Mouse (Mus musculus) testis, postnatal 14 days (tissue): ENCODE data around the gene Olfr250.
"Not testable (repeated sequence)": the region's sequence is repeated elsewhere in the genome, so short reads cannot be mapped to it uniquely, and the experiment has no call there.

ENCODE experiments used
- DNase-seq: peaks from one replicate; pipeline ENCODE4 v3.0.0; 2021; ENCODE audit warnings: low spot score

Olfr250 gene

DNA sequence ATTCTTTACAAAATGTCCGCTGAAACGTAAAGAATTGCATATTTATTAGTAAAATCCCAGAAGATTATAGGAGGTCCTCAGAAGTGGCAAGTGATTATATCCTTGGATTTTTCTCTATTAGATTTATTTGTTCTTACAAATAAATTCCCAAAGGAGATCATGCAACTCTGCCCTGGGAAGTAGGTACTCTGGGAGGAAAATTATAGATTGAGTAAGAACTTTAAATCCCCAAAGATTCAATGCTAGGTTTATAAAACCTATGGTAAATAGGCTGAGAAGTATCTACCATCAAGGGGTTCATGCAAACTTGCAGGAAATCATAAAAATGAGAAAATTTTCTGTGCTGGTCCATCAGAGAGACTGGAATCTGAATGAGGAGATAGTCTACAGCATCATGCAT lies at the start of gene Olfr250:
Gene Olfr250, plus strand, starts transcription at position 301 of the 400 bp plus-strand sequence.
- DNase-seq = no peak

DNA sequence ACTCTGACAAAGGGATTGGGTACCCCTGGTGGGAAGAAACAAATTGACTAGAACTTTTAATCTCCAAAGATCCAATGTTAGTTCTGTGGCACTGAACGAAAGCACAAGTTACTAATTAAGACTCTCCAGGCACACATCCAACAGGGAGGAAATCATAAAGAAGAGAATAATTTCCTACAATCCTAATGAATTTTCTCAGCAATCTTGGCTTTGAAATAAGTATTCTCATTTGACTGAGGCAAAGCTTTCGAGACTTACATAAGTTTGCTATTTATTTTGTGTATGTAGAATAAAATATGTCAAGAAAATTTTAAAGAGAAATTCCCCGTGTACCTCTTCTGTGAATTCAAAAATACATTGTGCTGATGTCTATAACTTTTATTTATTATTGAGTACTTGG lies 37.9 kb upstream of the Olfr250 start, which contains the start of gene Olfr25:
Gene Olfr25, plus strand, starts transcription at position 301 of the 400 bp plus-strand sequence.
- DNase-seq = no peak

GRCm38 (mm10) chr9:38348111-38348510 lies 18.6 kb upstream of the Olfr250 start, which contains the start of gene Olfr898:
Gene Olfr898, plus strand, starts transcription at chr9:38348411.
- no peak for DNase-seq

DNA sequence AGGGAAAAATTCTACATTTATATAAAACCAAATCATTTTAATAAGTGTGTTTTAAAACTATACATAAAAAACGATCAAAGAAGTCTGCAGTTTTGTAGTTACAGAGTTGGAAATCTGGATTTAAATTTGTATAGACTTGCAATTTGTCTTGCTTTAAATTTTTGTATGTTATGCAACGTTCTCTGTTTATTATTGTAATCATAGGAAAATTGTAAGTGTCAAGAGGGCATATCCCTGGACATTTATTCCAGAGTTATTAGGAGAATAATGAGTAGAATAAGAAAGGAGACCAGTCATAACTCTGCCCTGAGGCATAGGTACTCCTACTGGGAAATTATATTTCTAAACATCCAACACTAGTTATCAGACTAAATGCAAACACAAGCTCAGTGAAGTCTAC lies 10.1 kb downstream of the Olfr250 start, which contains the start of gene Olfr251:
Gene Olfr251, plus strand, starts transcription at position 301 of the 400 bp plus-strand sequence.
- no peak for DNase-seq

DNA sequence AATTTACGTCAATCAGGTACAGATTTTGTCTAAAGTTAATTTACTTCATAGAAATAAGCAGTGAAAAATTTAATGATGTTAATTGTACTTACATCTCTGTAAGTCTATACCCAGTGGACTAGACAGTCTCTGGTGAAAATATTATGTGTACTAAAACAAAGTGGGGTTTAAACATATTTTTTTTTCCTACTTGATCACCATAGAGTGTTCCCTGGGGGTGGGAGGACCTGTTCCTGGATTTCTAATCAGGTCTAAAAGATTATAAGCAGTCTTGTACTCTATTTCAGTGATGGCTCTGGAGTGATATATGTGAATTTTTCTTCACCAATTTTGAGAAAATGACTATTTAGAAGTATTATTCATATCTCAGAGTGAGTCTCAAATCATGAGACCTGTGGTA lies 34.7 kb downstream of the Olfr250 start, which contains the start of gene Olfr147:
Gene Olfr147, plus strand, starts transcription at position 301 of the 400 bp plus-strand sequence.
- no peak for DNase-seq

GRCm38 (mm10) chr9:38407502-38407901 lies 40.8 kb downstream of the Olfr250 start:
- not testable (repeated sequence) for DNase-seq

DNA sequence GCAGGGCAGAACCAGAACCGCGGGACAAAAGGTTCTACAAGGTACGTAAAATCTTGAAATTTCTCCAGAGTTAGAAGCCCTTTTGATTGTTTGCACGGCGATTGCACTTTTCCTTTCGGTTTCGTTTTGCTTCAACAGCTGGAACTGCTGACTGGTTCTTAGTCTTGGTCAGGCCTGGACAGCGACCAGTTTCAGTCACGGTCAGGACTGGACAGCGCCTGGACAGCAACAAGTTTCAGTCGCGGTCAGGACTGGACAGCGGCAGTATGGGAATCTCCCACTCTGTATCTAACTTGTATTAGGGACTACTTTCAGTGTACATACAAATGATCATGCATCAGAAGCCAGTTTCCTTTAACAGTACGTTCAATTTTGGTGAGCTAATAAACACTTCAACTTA lies 46.8 kb downstream of the Olfr250 start:
- peak; percentile 6 for DNase-seq
